In the genomic region with DNA sequence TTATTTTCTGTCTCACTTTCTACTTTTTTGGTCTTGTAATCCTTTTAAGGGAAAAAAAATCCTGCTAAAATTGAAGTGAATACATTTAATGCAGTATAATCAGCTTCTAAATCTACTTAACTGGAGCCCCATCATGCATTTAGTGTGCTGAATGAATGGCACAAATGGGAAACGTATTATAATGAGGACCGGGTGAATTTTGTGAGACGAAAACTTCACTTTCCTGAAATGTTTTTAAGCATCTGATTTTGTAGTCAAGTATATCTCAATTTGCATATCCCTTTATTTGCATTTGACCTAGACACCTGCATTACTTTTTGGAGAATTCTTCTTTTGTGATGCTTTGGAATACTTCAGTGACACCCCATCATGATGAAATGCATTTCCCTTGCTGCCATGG, we compare ENCODE assay signal across 31 mouse cellular contexts.
"Had no signal": no experiment of that assay in that cellular context is flagged by ENCODE, and none has a peak within 500 bp of the region (broad histone marks: within the 10 kb centered on the region; RNA-seq: fewer than 3 reads in every experiment).

No protein-coding gene starts in this region.

- H3K36me3 ChIP-seq: limb, embryonic 10.5 days; limb, embryonic 12.5 days; limb, embryonic 13.5 days; limb, embryonic 15.5 days; liver, embryonic 12.5 days; liver, embryonic 13.5 days; liver, embryonic 15.5 days; lung, embryonic 15.5 days; midbrain, embryonic 10.5 days; midbrain, embryonic 12.5 days; midbrain, embryonic 13.5 days; midbrain, embryonic 15.5 days; neural tube, embryonic 12.5 days had no signal

- H3K9ac ChIP-seq: limb, embryonic 12.5 days; limb, embryonic 13.5 days; limb, embryonic 15.5 days; liver, embryonic 12.5 days; liver, embryonic 13.5 days; liver, embryonic 14.5 days; liver, embryonic 15.5 days; liver, postnatal 0 days; lung, embryonic 14.5 days; lung, embryonic 15.5 days; midbrain, embryonic 12.5 days; midbrain, embryonic 13.5 days; midbrain, embryonic 15.5 days; neural tube, embryonic 12.5 days had no signal

- ATAC-seq: liver, embryonic 12.5 days; liver, postnatal 0 days; lung, postnatal 0 days; midbrain, embryonic 13.5 days; midbrain, embryonic 15.5 days; midbrain, embryonic 16.5 days had no signal

- DNase-seq: left cerebral cortex, postnatal 4 days; liver; liver, embryonic 13.5 days; liver, postnatal 0 days; lung, adult 18-20 months; lung, adult 2 months; lung, embryonic 14.5 days; lung, postnatal 10 days; lung, postnatal 14 days; lung, postnatal 36 days; lung, postnatal 4 days; midbrain, embryonic 14.5 days had no signal

- H3K9me3 ChIP-seq: limb, embryonic 10.5 days; limb, embryonic 12.5 days; limb, embryonic 13.5 days; limb, embryonic 15.5 days; liver, embryonic 12.5 days; liver, embryonic 13.5 days; liver, embryonic 15.5 days; lung, embryonic 15.5 days; megakaryocyte, embryonic 14.5 days; midbrain, embryonic 10.5 days; midbrain, embryonic 12.5 days; midbrain, embryonic 13.5 days; midbrain, embryonic 15.5 days; neural tube, embryonic 12.5 days had no signal

- H3K4me3 ChIP-seq: limb, embryonic 10.5 days; limb, embryonic 12.5 days; limb, embryonic 13.5 days; limb, embryonic 15.5 days; liver, embryonic 12.5 days; liver, embryonic 13.5 days; liver, embryonic 15.5 days; lung, embryonic 15.5 days; megakaryocyte, embryonic 14.5 days; midbrain, embryonic 10.5 days; midbrain, embryonic 12.5 days; midbrain, embryonic 13.5 days; midbrain, embryonic 15.5 days; myocyte; neural tube, embryonic 12.5 days had no signal

- H3K4me2 ChIP-seq: limb, embryonic 12.5 days; limb, embryonic 13.5 days; limb, embryonic 15.5 days; liver, embryonic 11.5 days; liver, embryonic 12.5 days; liver, embryonic 13.5 days; liver, embryonic 15.5 days; lung, embryonic 14.5 days; lung, embryonic 15.5 days; midbrain, embryonic 12.5 days; midbrain, embryonic 13.5 days; midbrain, embryonic 15.5 days; neural tube, embryonic 12.5 days had no signal

- H3K27ac ChIP-seq: limb, embryonic 10.5 days; limb, embryonic 12.5 days; limb, embryonic 13.5 days; limb, embryonic 15.5 days; liver, embryonic 12.5 days; liver, embryonic 13.5 days; liver, embryonic 14.5 days; liver, embryonic 15.5 days; lung, embryonic 15.5 days; macrophage; midbrain, embryonic 10.5 days; midbrain, embryonic 12.5 days; midbrain, embryonic 13.5 days; midbrain, embryonic 15.5 days; neural tube, embryonic 12.5 days had no signal

- H3K4me1 ChIP-seq: limb, embryonic 15.5 days; liver, embryonic 12.5 days; liver, embryonic 13.5 days; liver, embryonic 15.5 days; lung, embryonic 15.5 days; megakaryocyte, embryonic 14.5 days; midbrain, embryonic 10.5 days; midbrain, embryonic 12.5 days; midbrain, embryonic 15.5 days; neural tube, embryonic 12.5 days had no signal

- H3K27me3 ChIP-seq: limb, embryonic 12.5 days; limb, embryonic 13.5 days; limb, embryonic 15.5 days; liver, embryonic 12.5 days; liver, embryonic 13.5 days; liver, embryonic 15.5 days; lung, embryonic 15.5 days; megakaryocyte, embryonic 14.5 days; midbrain, embryonic 12.5 days; midbrain, embryonic 13.5 days; midbrain, embryonic 15.5 days; neural tube, embryonic 12.5 days had no signal
